Mouse (Mus musculus): ENCODE measurements around the gene Tcte2. TPM values are rescaled to one million over a fixed set of nuclear protein-coding genes. Genes with fewer than 3 reads are reported as not detected.

Gene Tcte2
- polyA plus RNA-seq, 1 experiment = 0.60 TPM

DNA sequence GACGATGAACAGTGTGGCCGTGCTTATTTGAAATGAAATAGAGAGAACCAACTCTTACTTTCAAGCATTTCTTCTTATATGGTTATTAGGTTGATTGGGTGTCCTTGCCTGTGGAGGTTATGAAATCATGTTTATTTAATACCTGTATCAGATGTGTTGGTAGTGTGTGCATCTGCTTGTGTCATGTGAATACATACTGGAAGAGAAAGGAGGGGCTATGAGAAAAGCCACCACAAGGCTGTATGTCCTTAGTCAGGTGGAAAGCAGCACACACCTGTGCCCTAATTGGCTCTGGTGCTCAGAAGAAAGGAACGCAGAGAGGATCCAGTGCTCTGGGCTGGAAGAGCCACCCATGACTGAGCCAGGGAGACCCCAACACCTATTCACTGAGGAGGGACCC is 49.1 kb downstream of the Tcte2 start:
- Histone ChIP-seq H3K4me1 (ENCODE audit: control insufficient read depth, insufficient read depth, low read length) (peaks cover 3% of the 10 kb centered on the region; the same call in 1 of the 2 replicates), H3K4me3 (ENCODE audit: insufficient read depth, low read length) (no peak overlapping the region), H3K27ac (ENCODE audit: insufficient read depth, low read depth, low read length) (no peak overlapping the region)
- TF ChIP-seq CTCF (IDR thresholded peaks at IDR 0.05; ENCODE audit: low read depth, low read length) = no peak
- no peak for TF ChIP-seq POLR2A (IDR thresholded peaks at IDR 0.05; ENCODE audit: borderline replicate concordance, low read depth, low read length)

DNA sequence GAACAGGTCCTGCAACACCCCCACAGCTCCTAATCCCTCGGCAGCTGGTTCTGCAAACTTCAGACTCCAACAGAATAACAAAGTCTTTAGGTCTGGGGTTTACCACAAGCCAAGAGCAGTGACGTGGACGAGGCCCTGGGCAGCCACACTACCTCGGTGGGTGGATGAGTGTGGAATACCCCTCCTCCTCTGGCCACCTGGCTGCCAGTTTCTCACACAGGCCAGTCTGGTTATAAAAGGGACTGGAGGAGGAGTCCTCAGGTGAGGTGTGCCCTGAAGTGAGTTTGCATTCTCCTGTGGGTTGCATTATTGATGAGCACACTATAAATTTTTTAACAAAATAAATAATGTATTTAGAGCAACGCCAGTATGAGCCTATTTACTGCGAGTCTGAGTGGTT is 49.5 kb downstream of the Tcte2 start:
- no peak for TF ChIP-seq POLR2A (IDR thresholded peaks at IDR 0.05; ENCODE audit: borderline replicate concordance, low read depth, low read length)
- TF ChIP-seq CTCF (IDR thresholded peaks at IDR 0.05; ENCODE audit: low read depth, low read length) = no peak
- peaks cover 3% of the 10 kb centered on the region; the same call in 1 of the 2 replicates for H3K4me1 ChIP-seq (ENCODE audit: control insufficient read depth, insufficient read depth, low read length)
- no peak overlapping the region for H3K27ac ChIP-seq (ENCODE audit: insufficient read depth, low read depth, low read length)
- H3K4me3 ChIP-seq (ENCODE audit: insufficient read depth, low read length) = no peak overlapping the region

- Histone ChIP-seq H3K4me1 (ENCODE audit: control insufficient read depth, insufficient read depth, low read length) (peaks cover 3% of the 10 kb centered on the region; the same call in 1 of the 2 replicates), H3K27ac (ENCODE audit: insufficient read depth, low read depth, low read length) (no peak overlapping the region), H3K4me3 (ENCODE audit: insufficient read depth, low read length) (no peak overlapping the region)
- TF ChIP-seq POLR2A (IDR thresholded peaks at IDR 0.05; ENCODE audit: borderline replicate concordance, low read depth, low read length) (no peak), CTCF (IDR thresholded peaks at IDR 0.05; ENCODE audit: low read depth, low read length) (no peak)
Measured at GRCm38 (mm10) chr17:13711173-13711572, 50.5 kb downstream of the Tcte2 start.

DNA sequence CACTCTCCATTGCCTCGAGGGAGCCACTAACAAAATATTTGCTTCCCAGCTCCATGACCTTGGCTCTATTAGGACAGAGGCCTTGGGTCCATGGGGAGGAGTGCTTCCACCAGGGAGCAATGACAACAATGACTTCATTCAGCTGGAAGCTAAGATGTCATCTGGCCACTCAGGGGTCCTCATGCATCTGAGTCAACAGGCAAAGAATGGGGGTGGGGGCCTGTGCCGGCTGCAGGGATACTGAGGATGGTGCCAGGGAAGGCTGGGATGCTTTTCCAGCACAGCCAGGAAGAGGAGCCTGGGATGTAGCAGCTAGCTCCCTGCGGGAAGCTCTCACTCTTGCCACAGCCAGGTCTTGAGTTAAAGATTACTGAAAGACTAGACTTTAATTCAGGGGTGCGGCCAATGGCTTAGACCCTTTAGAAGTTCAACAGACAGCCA is 56.1 kb downstream of the Tcte2 start:
- TF ChIP-seq POLR2A (IDR thresholded peaks at IDR 0.05; ENCODE audit: borderline replicate concordance, low read depth, low read length) (no peak), CTCF (IDR thresholded peaks at IDR 0.05; ENCODE audit: low read depth, low read length) (no peak)
- Histone ChIP-seq H3K27ac (ENCODE audit: insufficient read depth, low read depth, low read length) (no peak overlapping the region), H3K4me3 (ENCODE audit: insufficient read depth, low read length) (no peak overlapping the region), H3K4me1 (ENCODE audit: control insufficient read depth, insufficient read depth, low read length) (no peaks in the 10 kb centered on the region)

DNA sequence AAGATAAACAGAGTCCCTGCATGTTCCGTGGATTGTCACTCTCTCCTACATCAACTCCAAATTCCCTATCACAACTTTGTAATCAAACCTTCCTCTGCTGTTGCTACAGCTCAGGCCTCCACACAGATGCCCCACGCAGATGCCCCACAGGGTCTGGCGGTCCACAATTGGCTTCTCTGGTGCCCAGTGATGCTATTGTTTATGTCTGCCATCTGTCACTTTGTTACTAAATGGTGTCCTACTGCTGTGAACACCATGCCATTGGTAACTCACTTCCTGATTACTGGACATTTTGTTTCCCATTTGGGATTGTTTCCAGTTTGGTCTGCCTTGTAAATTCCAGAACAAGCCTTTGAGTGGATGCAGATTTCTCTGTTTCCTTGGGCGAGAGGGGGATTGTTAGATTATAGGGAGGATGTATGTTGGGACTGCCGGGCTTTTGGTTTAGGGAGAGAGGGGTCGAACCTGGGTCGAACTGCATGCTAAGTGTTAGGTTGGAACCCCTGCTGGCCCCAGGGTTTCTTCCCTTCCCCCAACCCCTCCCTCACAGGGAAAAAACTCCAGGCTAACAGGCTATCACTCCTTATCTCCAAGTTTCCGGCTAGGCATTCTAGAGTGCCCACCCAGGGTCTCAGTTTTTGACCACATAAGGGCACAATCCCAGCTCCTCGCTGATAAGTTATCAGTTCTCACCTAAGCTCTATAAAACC is 57.9 kb downstream of the Tcte2 start:
- TF ChIP-seq POLR2A (IDR thresholded peaks at IDR 0.05; ENCODE audit: borderline replicate concordance, low read depth, low read length) (no peak), CTCF (IDR thresholded peaks at IDR 0.05; ENCODE audit: low read depth, low read length) (no peak)
- Histone ChIP-seq H3K27ac (ENCODE audit: insufficient read depth, low read depth, low read length) (no peak overlapping the region), H3K4me1 (ENCODE audit: control insufficient read depth, insufficient read depth, low read length) (peaks cover 10% of the 10 kb centered on the region), H3K4me3 (ENCODE audit: insufficient read depth, low read length) (no peak overlapping the region)

GRCm38 (mm10) chr17:13700131-13701016 is 61.3 kb downstream of the Tcte2 start:
- TF ChIP-seq CTCF (IDR thresholded peaks at IDR 0.05; ENCODE audit: low read depth, low read length) (no peak), POLR2A (IDR thresholded peaks at IDR 0.05; ENCODE audit: borderline replicate concordance, low read depth, low read length) (no peak)
- Histone ChIP-seq H3K4me1 (ENCODE audit: control insufficient read depth, insufficient read depth, low read length) (peaks cover 10% of the 10 kb centered on the region), H3K27ac (ENCODE audit: insufficient read depth, low read depth, low read length) (no peak overlapping the region), H3K4me3 (ENCODE audit: insufficient read depth, low read length) (no peak overlapping the region)

DNA sequence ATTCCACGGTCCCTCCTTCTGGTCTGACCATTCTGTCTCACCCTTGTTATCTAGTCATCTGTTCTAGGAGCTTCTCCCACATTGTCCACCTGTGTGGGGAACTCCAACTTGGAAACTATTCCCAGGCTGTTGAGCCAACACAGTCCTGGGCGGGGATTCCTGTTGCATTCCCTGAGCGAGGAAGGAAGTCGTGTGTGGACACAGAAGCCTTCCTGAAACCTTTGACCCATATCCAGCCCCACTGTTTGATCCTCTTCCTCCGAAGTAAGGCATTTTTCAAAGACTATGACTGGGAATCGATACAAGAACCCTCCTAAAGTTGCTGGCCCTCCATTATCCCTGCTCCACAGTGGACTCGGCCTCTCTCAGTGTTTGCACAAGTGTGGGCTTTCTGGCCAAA is 61.9 kb downstream of the Tcte2 start:
- Histone ChIP-seq H3K27ac (ENCODE audit: insufficient read depth, low read depth, low read length) (no peak overlapping the region), H3K4me3 (ENCODE audit: insufficient read depth, low read length) (no peak overlapping the region), H3K4me1 (ENCODE audit: control insufficient read depth, insufficient read depth, low read length) (peaks cover 10% of the 10 kb centered on the region)
- TF ChIP-seq POLR2A (IDR thresholded peaks at IDR 0.05; ENCODE audit: borderline replicate concordance, low read depth, low read length) = no peak
- no peak for TF ChIP-seq CTCF (IDR thresholded peaks at IDR 0.05; ENCODE audit: low read depth, low read length)

DNA sequence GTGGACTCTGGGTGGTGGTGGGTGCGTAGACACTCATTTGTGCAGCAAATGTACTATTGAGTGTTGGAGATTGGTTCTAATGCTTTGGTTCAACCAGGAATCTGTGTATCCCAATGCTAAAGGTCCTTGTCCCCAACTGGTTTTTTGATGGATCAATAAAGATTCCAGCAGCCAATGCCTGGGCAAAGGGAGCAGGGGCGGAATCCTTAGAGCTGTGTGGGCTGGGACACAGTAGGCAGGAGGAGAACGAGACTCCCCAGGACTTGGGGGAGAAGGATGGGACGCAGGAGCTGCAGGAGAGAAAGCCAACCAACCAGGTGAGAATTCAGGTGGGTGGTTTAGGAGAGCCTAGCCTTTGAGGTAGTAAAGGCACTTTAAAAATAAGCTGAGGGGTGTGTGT is 63.4 kb downstream of the Tcte2 start:
- Histone ChIP-seq H3K4me1 (ENCODE audit: control insufficient read depth, insufficient read depth, low read length) (peaks cover 10% of the 10 kb centered on the region), H3K4me3 (ENCODE audit: insufficient read depth, low read length) (no peak overlapping the region), H3K27ac (ENCODE audit: insufficient read depth, low read depth, low read length) (no peak overlapping the region)
- TF ChIP-seq CTCF (IDR thresholded peaks at IDR 0.05; ENCODE audit: low read depth, low read length) (no peak), POLR2A (IDR thresholded peaks at IDR 0.05; ENCODE audit: borderline replicate concordance, low read depth, low read length) (no peak)

DNA sequence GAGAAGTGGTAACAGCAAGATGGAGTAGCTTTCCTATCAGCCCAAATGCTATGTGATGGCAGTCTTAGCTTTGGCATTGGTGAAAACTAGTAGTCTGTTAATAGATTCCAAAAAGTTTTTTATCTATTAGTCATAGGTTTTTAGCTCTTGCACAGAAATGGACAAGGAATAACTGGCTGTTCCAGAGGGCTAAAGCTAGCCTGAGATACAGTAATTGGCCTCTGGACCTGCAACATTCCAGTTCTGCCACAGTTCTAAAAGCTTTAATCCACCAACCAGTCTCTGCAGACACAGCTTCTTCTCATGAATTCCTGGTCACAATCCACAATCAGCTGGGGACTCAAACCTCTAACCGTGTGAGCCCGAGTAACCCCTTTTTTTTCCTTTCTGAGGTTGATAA is 64.0 kb downstream of the Tcte2 start:
- Histone ChIP-seq H3K4me1 (ENCODE audit: control insufficient read depth, insufficient read depth, low read length) (peaks cover 10% of the 10 kb centered on the region), H3K27ac (ENCODE audit: insufficient read depth, low read depth, low read length) (no peak overlapping the region), H3K4me3 (ENCODE audit: insufficient read depth, low read length) (no peak overlapping the region)
- no peak for TF ChIP-seq POLR2A (IDR thresholded peaks at IDR 0.05; ENCODE audit: borderline replicate concordance, low read depth, low read length)
- TF ChIP-seq CTCF (IDR thresholded peaks at IDR 0.05; ENCODE audit: low read depth, low read length) = no peak

GRCm38 (mm10) chr17:13695881-13696280 is 65.7 kb downstream of the Tcte2 start:
- TF ChIP-seq CTCF (IDR thresholded peaks at IDR 0.05; ENCODE audit: low read depth, low read length) = no peak
- no peak for TF ChIP-seq POLR2A (IDR thresholded peaks at IDR 0.05; ENCODE audit: borderline replicate concordance, low read depth, low read length)
- H3K27ac ChIP-seq (ENCODE audit: insufficient read depth, low read depth, low read length) = no peak overlapping the region
- peaks cover 10% of the 10 kb centered on the region for H3K4me1 ChIP-seq (ENCODE audit: control insufficient read depth, insufficient read depth, low read length)
- no peak overlapping the region for H3K4me3 ChIP-seq (ENCODE audit: insufficient read depth, low read length)
